Mouse (Mus musculus) intestine, postnatal 0 days (tissue): ENCODE results near the gene Ptx4. TPM values are rescaled to one million over a fixed set of nuclear protein-coding genes. Genes with fewer than 3 reads are reported as not detected.

Experiments used
- ATAC-seq: fragments of 200-750 bp; cut with Nextera tagmentation; 2 replicates; pipeline ENCODE4 v1.8.0; 2017; ENCODE audit warnings: mild to moderate bottlenecking, moderate TSS enrichment, moderate library complexity
- H3K27ac ChIP-seq: fragments of 300-500 bp; sonication (generic); 2 replicates; pipeline ENCODE4 v1.5.1; 2014; ENCODE audit warnings: mild to moderate bottlenecking, low read depth, low read length, moderate library complexity
- H3K27me3 ChIP-seq: fragments of 300-500 bp; sonication (generic); replicated peaks from 2 replicates; pipeline ENCODE4 v1.6.1; 2014; ENCODE audit warnings: low read length, mixed read lengths; ENCODE audit not compliant: control insufficient read depth, insufficient read depth
- H3K36me3 ChIP-seq: fragments of 300-500 bp; sonication (generic); 2 replicates; pipeline ENCODE4 v1.6.1; 2014; ENCODE audit warnings: mild to moderate bottlenecking, moderate library complexity; ENCODE audit not compliant: control insufficient read depth, insufficient read depth
- H3K4me1 ChIP-seq: fragments of 300-500 bp; sonication (generic); replicated peaks from 2 replicates; pipeline ENCODE4 v1.6.1; 2014; ENCODE audit warnings: antibody characterized with exemption, low read length, mixed read lengths; ENCODE audit not compliant: control insufficient read depth, insufficient read depth
- H3K4me2 ChIP-seq: fragments of 300-500 bp; sonication (generic); replicated peaks from 2 replicates; pipeline ENCODE4 v1.6.1; 2014; ENCODE audit warnings: low read depth, mild to moderate bottlenecking, moderate library complexity
- H3K4me3 ChIP-seq: fragments of 300-500 bp; sonication (generic); 2 replicates; pipeline ENCODE4 v1.5.1; 2014; ENCODE audit warnings: low read depth, low read length
- H3K9ac ChIP-seq: fragments of 300-500 bp; sonication (generic); 2 replicates; pipeline ENCODE4 v1.6.1; 2014; ENCODE audit warnings: mild to moderate bottlenecking, low read depth, low read length
- H3K9me3 ChIP-seq: fragments of 300-500 bp; sonication (generic); 2 replicates; pipeline ENCODE4 v1.6.1; 2016; ENCODE audit warnings: mixed run types; ENCODE audit not compliant: control insufficient read depth
- CTCF ChIP-seq: sonication (generic); IDR thresholded peaks from 2 replicates; pipeline ENCODE4 v1.5.1; 2016; ENCODE audit warnings: low read depth, mild to moderate bottlenecking, control low read depth, antibody characterized with exemption, moderate library complexity
- WGBS: fragments of 180-500 bp; shearing (Covaris S2); extraction: QIAGEN DNeasy Blood & Tissue Kit; methylation state at CpG from one replicate; pipeline ENCODE4 v1.1.7; 2014; 5-methylcytosine and 5-hydroxymethylcytosine counted together
- polyA plus RNA-seq: library from polyadenylated mRNA; unstranded; fragments of >200 nt; fragmentation: Nextera tagmentation; extraction: Ambion mirVana; gene quantifications from 2 replicates; pipeline ENCODE4 v1.2.1, GENCODE M21; 2015

Gene Ptx4
- polyA plus RNA-seq, 1 experiment from 2014 or later, result 0.25 TPM

DNA sequence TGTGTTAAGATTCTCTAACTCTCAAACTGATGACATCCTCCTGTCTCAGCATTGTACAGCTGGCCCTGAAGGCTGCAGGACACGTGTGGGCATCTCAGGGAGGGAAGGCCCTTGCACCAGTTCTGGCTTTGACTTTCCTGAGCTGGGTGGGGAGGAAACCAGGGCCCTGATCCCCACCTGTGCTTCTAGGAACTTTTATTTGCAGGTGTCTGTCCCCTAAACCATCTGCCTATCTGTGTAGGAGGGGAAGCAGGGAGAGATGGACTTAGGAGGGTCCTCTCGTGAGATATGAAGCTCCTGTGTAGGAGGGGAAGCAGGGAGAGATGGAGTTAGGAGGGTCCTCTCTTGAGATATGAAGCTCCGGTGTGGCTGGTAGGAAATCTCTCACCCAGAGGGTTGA lies 37.7 kb upstream of the Ptx4 start:
- Histone ChIP-seq H3K9me3 (no peaks in the 10 kb centered on the region), H3K9ac (no peak overlapping the region), H3K36me3 (no peaks in the 10 kb centered on the region; the same call in 1 of the 2 replicates), H3K4me1 (no peaks in the 10 kb centered on the region), H3K27ac (peak overlapping the region; percentile 73), H3K4me2 (no peak overlapping the region), H3K27me3 (no peaks in the 10 kb centered on the region), H3K4me3 (no peak overlapping the region)
- no peak for ATAC-seq
- 48% methylated on average over 3 of the region's 3 CpGs for WGBS
- TF ChIP-seq CTCF, result no peak

- H3K4me3 ChIP-seq, result no peak within 1 kb of the TSS
- no peaks in the 10 kb centered on the region for H3K27me3 ChIP-seq
- 44% methylated on average over 7 of the region's 7 CpGs for WGBS
- TF ChIP-seq CTCF, result peak; percentile 72
- H3K9ac ChIP-seq, result no peak within 1 kb of the TSS
- no peak within 1 kb of the TSS; the same call in 1 of the 2 replicates for H3K4me2 ChIP-seq
- peak within 1 kb of the TSS; percentile 81 for H3K27ac ChIP-seq
- H3K4me1 ChIP-seq, result no peaks in the 10 kb centered on the region
- H3K9me3 ChIP-seq, result no peaks in the 10 kb centered on the region
- peaks cover 3% of the 10 kb centered on the region for H3K36me3 ChIP-seq
- ATAC-seq, result peak; percentile 68
Observed at GRCm38 (mm10) chr17:25083444-25083931, 37.1 kb upstream of the Ptx4 start, which contains the start of gene Tmem204. Gene Tmem204 (minus strand): TSS chr17:25083591.

DNA sequence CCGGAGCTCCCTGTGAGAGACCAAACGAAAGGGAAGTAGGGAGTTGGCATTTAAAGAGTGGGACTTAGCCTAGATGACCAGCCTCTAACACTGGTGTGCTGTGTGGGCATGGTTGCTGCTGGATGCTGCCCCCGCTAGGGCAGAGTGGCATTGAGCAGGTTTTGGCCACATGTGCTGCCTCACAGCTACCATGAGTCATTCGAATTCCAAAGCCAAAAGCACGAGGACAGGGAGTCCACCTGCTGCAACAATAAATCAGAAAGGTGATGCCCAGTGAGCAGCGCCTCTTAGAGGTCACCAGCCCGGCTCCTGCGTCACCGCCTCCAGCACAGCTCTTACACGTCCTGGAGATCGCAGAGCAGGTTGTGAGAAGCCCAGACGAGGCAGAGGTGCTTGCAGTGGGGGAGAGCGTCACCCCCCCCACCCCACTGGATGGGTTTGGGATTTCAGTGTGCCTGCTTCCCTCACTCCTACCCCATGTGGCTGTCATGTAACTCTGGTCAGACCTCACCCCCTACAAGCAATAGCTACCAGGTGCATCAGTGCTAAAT lies 35.6 kb upstream of the Ptx4 start:
- peaks cover 6% of the 10 kb centered on the region; the same call in 1 of the 2 replicates for H3K36me3 ChIP-seq

DNA sequence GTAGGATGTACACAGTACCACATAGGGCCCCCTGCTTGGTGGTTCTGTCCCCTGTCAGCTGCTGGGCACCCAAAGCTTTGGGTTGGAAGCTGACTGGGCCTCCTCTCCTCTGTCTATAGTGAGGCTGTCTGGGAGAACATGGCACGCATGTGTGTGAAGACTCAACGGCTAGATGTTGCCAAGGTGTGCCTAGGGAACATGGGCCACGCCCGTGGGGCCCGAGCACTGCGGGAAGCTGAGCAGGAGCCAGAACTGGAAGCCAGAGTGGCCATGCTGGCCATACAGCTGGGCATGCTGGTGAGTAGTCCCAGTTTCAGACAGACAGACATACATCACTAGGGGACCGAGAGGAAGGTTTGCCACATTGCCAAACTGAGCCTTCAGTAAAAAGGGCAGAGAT lies 33.8 kb upstream of the Ptx4 start:
- Histone ChIP-seq H3K27ac (no peak overlapping the region), H3K27me3 (no peaks in the 10 kb centered on the region), H3K9me3 (no peaks in the 10 kb centered on the region), H3K9ac (no peak overlapping the region), H3K4me3 (no peak overlapping the region), H3K4me2 (no peak overlapping the region), H3K36me3 (peaks cover 6% of the 10 kb centered on the region), H3K4me1 (no peaks in the 10 kb centered on the region)
- no peak for ATAC-seq
- 64% methylated on average over 7 of the region's 7 CpGs for WGBS
- TF ChIP-seq CTCF, result no peak

More for the DNA sequence above, 35.6 kb upstream of the Ptx4 start:
- Histone ChIP-seq H3K9ac (no peak overlapping the region), H3K9me3 (no peaks in the 10 kb centered on the region), H3K27ac (no peak overlapping the region), H3K4me3 (no peak overlapping the region), H3K27me3 (no peaks in the 10 kb centered on the region), H3K4me2 (no peak overlapping the region), H3K4me1 (no peaks in the 10 kb centered on the region)
- WGBS, result 77% methylated on average over 13 of the region's 13 CpGs
- no peak for ATAC-seq
- no peak for TF ChIP-seq CTCF

GRCm38 (mm10) chr17:25089158-25089557 lies 31.4 kb upstream of the Ptx4 start:
- H3K9me3 ChIP-seq, result no peaks in the 10 kb centered on the region
- no peak overlapping the region for H3K4me2 ChIP-seq
- no peak overlapping the region for H3K4me3 ChIP-seq
- TF ChIP-seq CTCF, result no peak
- no peaks in the 10 kb centered on the region for H3K4me1 ChIP-seq
- peaks cover 15% of the 10 kb centered on the region for H3K36me3 ChIP-seq
- H3K9ac ChIP-seq, result no peak overlapping the region
- ATAC-seq, result no peak
- no peaks in the 10 kb centered on the region for H3K27me3 ChIP-seq
- WGBS, result 92% methylated on average over 10 of the region's 10 CpGs
- H3K27ac ChIP-seq, result no peak overlapping the region

- H3K36me3 ChIP-seq, result peaks cover 15% of the 10 kb centered on the region
- ATAC-seq, result no peak
- no peaks in the 10 kb centered on the region for H3K4me1 ChIP-seq
- WGBS, result 90% methylated on average over 10 of the region's 10 CpGs
- H3K4me3 ChIP-seq, result no peak overlapping the region
- H3K9me3 ChIP-seq, result no peaks in the 10 kb centered on the region
- no peak overlapping the region for H3K9ac ChIP-seq
- H3K4me2 ChIP-seq, result no peak overlapping the region
- TF ChIP-seq CTCF, result no peak
- no peak overlapping the region for H3K27ac ChIP-seq
- H3K27me3 ChIP-seq, result no peaks in the 10 kb centered on the region
Observed at GRCm38 (mm10) chr17:25090450-25090849, 30.1 kb upstream of the Ptx4 start.
